Mouse (Mus musculus): ENCODE measurements around the gene Tmem210.

DNA sequence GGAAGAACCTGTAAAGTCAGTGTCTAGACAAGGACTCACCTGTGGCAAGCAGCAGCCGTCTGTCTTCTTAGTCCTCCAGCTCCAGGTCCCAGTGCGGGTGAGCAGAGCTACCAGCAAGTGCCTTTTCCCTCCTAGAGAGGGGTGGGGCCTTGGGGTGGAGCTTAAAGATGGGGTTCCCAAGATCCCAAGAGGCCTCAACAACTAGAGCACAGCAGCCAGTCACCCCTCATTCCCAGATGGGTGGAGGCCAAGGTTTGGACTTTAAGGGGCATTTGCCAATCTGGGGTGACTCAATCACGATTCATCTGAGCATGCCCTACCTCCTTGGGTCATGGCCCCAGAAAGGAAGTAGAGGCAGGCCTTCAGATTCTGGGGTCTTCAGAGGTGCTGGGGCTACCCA is 48.2 kb upstream of the Tmem210 start:
- TF ChIP-seq GATA1 (IDR thresholded peaks at IDR 0.05; ENCODE audit: low read length) = no peak
- TF ChIP-seq TAL1 (IDR thresholded peaks at IDR 0.05; ENCODE audit: low read length) = no peak
